Mouse (Mus musculus) stomach, embryonic 14.5 days (tissue): ENCODE data around the gene Dhh. TPM values are rescaled to one million over a fixed set of nuclear protein-coding genes. Genes with fewer than 3 reads are reported as not detected.

Experiments used
- ATAC-seq: fragments of 200-750 bp; cut with Nextera tagmentation; 2 replicates; pipeline ENCODE4 v1.8.0; 2017; ENCODE audit warnings: low read depth, moderate TSS enrichment; ENCODE audit not compliant: insufficient number of reproducible peaks, insufficient read depth, low FRiP score
- H3K27ac ChIP-seq: fragments of 300-500 bp; sonication (generic); 2 replicates; pipeline ENCODE4 v1.5.1; 2014; ENCODE audit warnings: mild to moderate bottlenecking, low read length, moderate library complexity, mixed read lengths
- H3K27me3 ChIP-seq: fragments of 300-500 bp; sonication (generic); 2 replicates; pipeline ENCODE4 v1.6.1; 2014; ENCODE audit warnings: low read length, control low read depth, mixed read lengths; ENCODE audit not compliant: control insufficient read depth, insufficient read depth
- H3K36me3 ChIP-seq: fragments of 300-500 bp; sonication (generic); 2 replicates; pipeline ENCODE4 v1.6.1; 2014; ENCODE audit warnings: mild to moderate bottlenecking, control low read depth, low read length, moderate library complexity, mixed read lengths; ENCODE audit not compliant: control insufficient read depth, insufficient read depth
- H3K4me1 ChIP-seq: fragments of 300-500 bp; sonication (generic); 2 replicates; pipeline ENCODE4 v1.6.1; 2014; ENCODE audit warnings: low read length, control low read depth, mixed read lengths; ENCODE audit not compliant: control insufficient read depth, insufficient read depth
- H3K4me2 ChIP-seq: fragments of 300-500 bp; sonication (generic); replicated peaks from 2 replicates; pipeline ENCODE4 v1.6.1; 2014; ENCODE audit warnings: low read depth, low read length, control low read depth
- H3K4me3 ChIP-seq: fragments of 300-500 bp; sonication (generic); 2 replicates; pipeline ENCODE4 v1.5.1; 2014; ENCODE audit warnings: low read depth, low read length, control low read depth
- H3K9ac ChIP-seq: fragments of 300-500 bp; sonication (generic); replicated peaks from 2 replicates; pipeline ENCODE4 v1.6.1; 2014; ENCODE audit warnings: low read depth, mild to moderate bottlenecking, control low read depth, low read length, moderate library complexity, mixed read lengths
- H3K9me3 ChIP-seq: fragments of 300-500 bp; sonication (generic); 2 replicates; pipeline ENCODE4 v1.6.1; 2016; ENCODE audit warnings: low read depth, low read length, control low read depth; ENCODE audit not compliant: control insufficient read depth
- whole genome bisulfite sequencing: fragments of 180-500 bp; shearing (Covaris S2); extraction: QIAGEN DNeasy Blood & Tissue Kit; methylation state at CpG from one replicate; pipeline ENCODE4 v1.1.7; 2014; 5-methylcytosine and 5-hydroxymethylcytosine counted together
- polyA plus RNA-seq: library from polyadenylated mRNA; unstranded; fragments of >200 nt; fragmentation: Nextera tagmentation; extraction: Ambion mirVana; gene quantifications from 2 replicates; pipeline ENCODE4 v1.2.1, GENCODE M21; 2014

Dhh gene
- polyA plus RNA-seq, 1 experiment from 2014 or later, result 0.65 TPM

DNA sequence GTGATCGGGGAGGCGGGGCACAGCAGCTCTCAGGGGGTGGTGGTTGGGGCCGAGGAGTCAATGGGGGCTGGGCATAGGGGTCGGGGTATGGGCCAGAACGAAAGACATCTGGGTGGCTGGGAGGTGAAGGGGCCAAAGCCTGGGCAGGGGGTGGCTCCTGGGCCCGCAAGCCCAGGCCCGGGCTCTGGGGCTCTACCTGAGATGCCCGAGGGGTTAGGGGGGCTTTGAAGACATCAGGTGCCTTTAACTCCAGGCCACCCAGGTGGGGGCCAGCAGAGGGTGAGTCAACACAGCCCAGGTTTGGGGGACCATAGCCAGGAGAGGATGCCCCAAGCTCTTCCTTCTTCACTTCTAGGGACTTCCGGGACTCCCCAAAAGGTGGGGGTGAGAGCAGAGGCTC is 45.6 kb downstream of the Dhh start:
- no peaks in the 10 kb centered on the region for H3K9me3 ChIP-seq

DNA sequence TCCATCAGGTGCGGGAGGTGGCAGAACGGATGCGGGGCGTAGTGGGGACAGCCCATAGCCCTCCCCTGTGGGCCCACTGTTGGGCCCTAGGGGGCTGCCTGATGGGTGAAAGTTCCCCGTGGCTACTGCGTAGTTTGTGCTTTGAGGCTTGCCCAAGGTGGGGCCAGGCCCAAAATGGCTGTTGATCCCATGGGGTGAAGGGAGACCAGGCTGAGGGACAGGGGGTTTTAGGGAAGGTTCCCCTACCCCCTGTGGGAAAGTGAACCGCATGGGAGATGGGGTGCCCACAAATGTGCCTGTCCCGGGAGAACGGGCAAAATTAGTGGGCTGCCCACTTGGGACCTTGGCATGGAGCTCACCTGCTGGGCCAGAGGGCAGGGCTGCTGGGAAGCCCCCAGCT is 46.3 kb downstream of the Dhh start:
- no peak for ATAC-seq
- Histone ChIP-seq H3K4me2 (no peak overlapping the region), H3K27ac (no peak overlapping the region), H3K4me3 (no peak overlapping the region), H3K36me3 (peaks cover 99% of the 10 kb centered on the region), H3K27me3 (no peaks in the 10 kb centered on the region), H3K4me1 (no peaks in the 10 kb centered on the region), H3K9ac (no peak overlapping the region), H3K9me3 (no peaks in the 10 kb centered on the region)
- WGBS, result 92% methylated on average over 9 of the region's 9 CpGs

More for the DNA sequence above, 45.6 kb downstream of the Dhh start:
- H3K27ac ChIP-seq, result no peak overlapping the region
- no peaks in the 10 kb centered on the region for H3K4me1 ChIP-seq
- peaks cover 99% of the 10 kb centered on the region for H3K36me3 ChIP-seq
- ATAC-seq, result no peak; the same call in 1 of the 2 replicates
- H3K4me2 ChIP-seq, result no peak overlapping the region
- 82% methylated on average over 8 of the region's 9 CpGs for WGBS
- H3K4me3 ChIP-seq, result no peak overlapping the region
- H3K27me3 ChIP-seq, result no peaks in the 10 kb centered on the region
- no peak overlapping the region for H3K9ac ChIP-seq

DNA sequence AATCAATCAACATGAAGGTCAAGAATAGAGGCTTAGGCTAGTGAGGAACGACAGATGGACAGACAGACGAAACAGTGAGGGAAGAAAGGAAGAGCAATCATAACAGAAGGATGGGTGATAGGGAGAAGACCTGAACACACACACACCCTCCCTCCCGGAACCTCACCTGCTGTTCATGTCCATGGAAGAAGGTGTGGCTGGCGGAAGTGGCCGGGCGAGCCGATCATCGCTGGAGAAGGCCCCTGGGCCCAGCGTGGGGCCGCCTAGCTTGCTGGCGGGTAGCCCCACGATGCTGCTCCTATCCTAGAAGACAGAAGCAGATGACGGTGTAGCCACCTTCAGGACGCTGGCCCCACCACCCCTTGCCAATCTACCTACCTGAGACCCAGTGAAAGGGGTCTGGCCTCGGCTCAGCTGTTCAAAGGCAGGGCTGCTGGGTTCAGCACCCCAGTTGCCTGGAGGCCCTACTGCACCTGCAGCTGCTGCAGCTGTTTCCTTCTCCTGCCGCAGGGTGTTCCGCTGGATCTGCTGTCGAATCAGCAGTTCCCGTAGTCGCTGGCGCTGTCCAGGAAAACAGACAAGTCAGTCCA is 47.0 kb downstream of the Dhh start:
- Histone ChIP-seq H3K9ac (no peak overlapping the region), H3K9me3 (no peaks in the 10 kb centered on the region), H3K36me3 (peaks cover 100% of the 10 kb centered on the region), H3K27me3 (no peaks in the 10 kb centered on the region), H3K4me1 (no peaks in the 10 kb centered on the region), H3K4me2 (no peak overlapping the region), H3K27ac (no peak overlapping the region), H3K4me3 (no peak overlapping the region)
- 88% methylated on average over 21 of the region's 21 CpGs for WGBS
- no peak for ATAC-seq

DNA sequence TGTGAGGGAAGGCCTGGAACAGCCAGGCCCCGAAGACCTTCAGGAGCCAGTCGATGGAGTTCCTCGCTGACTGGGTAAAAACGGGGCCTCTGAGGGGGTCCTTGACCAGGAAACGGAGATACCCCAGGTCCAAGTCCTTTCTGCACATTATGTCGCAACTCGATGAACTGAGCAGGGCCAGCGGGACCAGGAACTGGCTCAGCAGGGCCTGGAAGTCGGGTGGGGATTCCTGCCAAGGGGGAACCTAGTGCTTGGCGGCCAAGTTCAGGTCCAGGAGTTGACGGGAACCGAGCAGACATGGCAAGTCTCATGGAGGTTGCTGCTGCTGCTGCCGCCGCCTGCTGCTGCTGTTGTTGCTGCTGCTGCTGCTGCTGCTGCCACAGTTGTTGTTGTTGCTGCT is 47.7 kb downstream of the Dhh start:
- Histone ChIP-seq H3K9me3 (no peaks in the 10 kb centered on the region), H3K4me1 (no peaks in the 10 kb centered on the region), H3K36me3 (peaks cover 100% of the 10 kb centered on the region), H3K27ac (no peak overlapping the region), H3K9ac (no peak overlapping the region), H3K4me3 (no peak overlapping the region), H3K27me3 (no peaks in the 10 kb centered on the region), H3K4me2 (no peak overlapping the region)
- no peak for ATAC-seq
- WGBS, result 94% methylated on average over 14 of the region's 14 CpGs

DNA sequence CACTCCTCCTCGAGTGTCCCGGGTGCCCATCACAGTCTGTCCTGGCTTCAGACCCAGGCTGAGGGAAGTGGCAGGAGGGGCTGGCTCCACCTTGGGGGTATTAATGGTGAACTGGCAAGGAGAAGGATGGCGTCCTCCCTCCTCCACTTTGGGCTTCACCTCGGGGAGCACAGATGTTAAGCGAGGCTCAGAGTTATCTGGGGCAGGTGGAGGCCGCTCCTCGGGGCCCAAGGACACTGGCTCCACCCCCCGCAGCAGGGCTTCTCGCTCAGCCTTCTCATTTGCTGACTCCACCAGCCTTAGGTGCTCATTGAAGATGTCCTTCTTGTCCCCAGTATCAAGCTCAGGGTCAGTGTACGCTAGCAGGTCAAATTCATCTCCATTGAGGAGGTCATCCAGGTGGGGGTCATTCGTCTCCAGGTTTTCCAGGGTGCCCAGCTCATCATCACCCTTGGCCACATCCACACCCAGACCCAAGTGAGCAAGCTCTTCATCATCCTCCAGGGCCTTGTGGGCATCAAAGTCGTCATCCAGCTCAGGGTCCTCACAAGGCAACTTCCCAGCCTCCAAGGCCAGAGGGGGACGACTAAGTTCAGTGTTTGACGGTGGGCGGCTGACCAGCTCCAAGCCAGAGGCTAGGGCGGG is 48.3 kb downstream of the Dhh start:
- no peak overlapping the region for H3K4me3 ChIP-seq
- no peak overlapping the region for H3K9ac ChIP-seq
- 80% methylated on average over 16 of the region's 16 CpGs for whole genome bisulfite sequencing
- H3K4me2 ChIP-seq, result no peak overlapping the region
- no peaks in the 10 kb centered on the region for H3K27me3 ChIP-seq
- H3K9me3 ChIP-seq, result no peaks in the 10 kb centered on the region
- H3K36me3 ChIP-seq, result peaks cover 100% of the 10 kb centered on the region
- no peak for ATAC-seq
- no peak overlapping the region for H3K27ac ChIP-seq
- H3K4me1 ChIP-seq, result no peaks in the 10 kb centered on the region

DNA sequence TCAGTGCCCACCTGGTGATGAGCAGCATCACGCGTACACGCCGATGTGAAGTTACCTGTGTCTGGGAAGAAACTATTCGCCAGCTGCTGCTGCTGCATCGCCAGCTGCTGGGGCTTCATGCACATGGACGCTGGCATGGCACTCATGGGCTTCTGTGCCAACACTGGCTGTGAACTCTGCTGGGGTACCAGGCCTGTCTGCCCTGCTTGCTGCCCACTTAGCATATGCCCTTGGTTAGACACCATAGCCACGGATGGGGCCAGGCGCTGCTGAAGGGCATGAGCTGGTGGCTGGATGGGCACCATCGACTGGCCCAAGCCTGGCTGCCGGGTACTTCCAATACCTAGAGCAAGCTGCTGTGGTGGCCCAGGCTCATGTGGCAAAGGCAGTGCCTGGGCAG is 49.2 kb downstream of the Dhh start:
- peaks cover 100% of the 10 kb centered on the region for H3K36me3 ChIP-seq
- no peak overlapping the region for H3K4me3 ChIP-seq
- no peaks in the 10 kb centered on the region for H3K9me3 ChIP-seq
- H3K4me2 ChIP-seq, result no peak overlapping the region
- no peak for ATAC-seq
- no peaks in the 10 kb centered on the region for H3K4me1 ChIP-seq
- H3K27ac ChIP-seq, result no peak overlapping the region
- H3K9ac ChIP-seq, result no peak overlapping the region
- no peaks in the 10 kb centered on the region for H3K27me3 ChIP-seq
- WGBS, result 96% methylated on average over 11 of the region's 11 CpGs

DNA sequence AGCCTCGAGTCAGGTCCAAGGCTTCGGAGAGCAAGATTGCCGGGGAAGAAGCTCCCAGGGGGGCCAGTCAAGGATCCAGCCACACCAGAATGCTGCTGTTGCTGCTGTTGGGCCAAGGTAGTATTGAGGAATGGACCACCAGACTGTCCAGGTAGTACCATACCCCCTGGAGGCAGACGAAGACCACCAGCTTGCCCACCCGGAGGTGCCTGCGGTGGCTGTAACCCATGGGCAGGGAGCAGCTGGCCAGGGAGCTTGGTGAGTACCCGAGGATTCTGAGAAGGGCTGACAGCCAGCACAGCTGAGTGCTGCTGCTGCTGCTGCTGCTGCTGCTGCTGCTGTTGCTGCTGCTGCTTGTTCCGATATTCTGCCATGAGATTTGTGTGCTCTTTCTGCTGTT is 52.2 kb downstream of the Dhh start:
- Histone ChIP-seq H3K9me3 (no peaks in the 10 kb centered on the region), H3K4me1 (no peaks in the 10 kb centered on the region), H3K27me3 (no peaks in the 10 kb centered on the region), H3K4me3 (no peak overlapping the region), H3K27ac (no peak overlapping the region), H3K36me3 (peaks cover 100% of the 10 kb centered on the region), H3K9ac (no peak overlapping the region), H3K4me2 (no peak overlapping the region)
- WGBS, result 87% methylated on average over 8 of the region's 8 CpGs
- ATAC-seq, result no peak

DNA sequence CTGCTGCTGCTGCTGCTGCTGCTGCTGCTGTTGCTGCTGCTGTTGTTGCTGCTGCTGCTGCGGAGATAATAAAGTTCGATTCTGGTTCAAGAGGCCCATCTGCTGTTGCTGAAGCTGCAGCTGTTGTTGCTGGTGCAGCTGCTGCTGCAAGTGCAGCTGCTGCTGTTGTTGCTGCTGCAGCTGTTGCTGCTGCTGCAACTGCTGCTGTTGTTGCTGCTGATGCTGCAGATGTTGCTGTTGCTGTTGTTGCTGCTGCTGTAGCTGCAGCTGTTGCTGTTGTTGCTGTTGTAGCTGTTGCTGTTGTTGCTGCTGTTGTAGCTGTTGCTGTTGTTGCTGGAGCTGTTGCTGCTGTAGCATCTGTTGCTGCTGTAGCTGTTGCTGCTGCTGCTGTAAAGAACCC is 53.2 kb downstream of the Dhh start:
- Histone ChIP-seq H3K4me1 (no peaks in the 10 kb centered on the region), H3K9ac (no peak overlapping the region), H3K4me2 (no peak overlapping the region), H3K4me3 (no peak overlapping the region), H3K9me3 (no peaks in the 10 kb centered on the region), H3K27ac (no peak overlapping the region), H3K36me3 (peaks cover 100% of the 10 kb centered on the region), H3K27me3 (no peaks in the 10 kb centered on the region)
- WGBS, result 92% methylated on average over 2 of the region's 2 CpGs
- ATAC-seq, result no peak
